In genomic region chr8:109463677-109464313, GRCm38 (mm10) we compare ENCODE assay signal across 8 mouse cellular contexts. TPM values are rescaled to one million over a fixed set of nuclear protein-coding genes. Genes with fewer than 3 reads are reported as not detected.
DNase-seq lines count a peak whose midpoint lies in the region; ATAC-seq lines count a peak whose summit lies in the region.

No protein-coding gene starts in this region.

- peak overlapping the region; percentile 39; the same call in 1 of the 2 replicates for H3K4me2 ChIP-seq in lung, embryonic 16.5 days (ENCODE audit: low read depth, low read length)
- peak overlapping the region; percentile 36 for H3K4me2 ChIP-seq in stomach, embryonic 15.5 days

- H3K27me3 ChIP-seq in lung, embryonic 16.5 days (ENCODE audit: control insufficient read depth, insufficient read depth, low read depth, low read length): no peaks in the 10 kb centered on the region; the same call in 1 of the 2 replicates
- 0 out of 2 replicates have a peak, but pooled peaks cover 9% of the 10 kb centered on the region for H3K27me3 ChIP-seq in limb, embryonic 10.5 days (ENCODE audit: low read depth, poor library complexity, severe bottlenecking)
- H3K27me3 ChIP-seq in stomach, embryonic 15.5 days (replicated peaks): no peaks in the 10 kb centered on the region

- no peak overlapping the region for H3K27ac ChIP-seq in lung, embryonic 16.5 days (ENCODE audit: low read length)
- peak overlapping the region; percentile 81 for H3K27ac ChIP-seq in limb, embryonic 10.5 days
- H3K27ac ChIP-seq in stomach, embryonic 15.5 days: no peak overlapping the region

- peak; percentile 21 for DNase-seq in adrenal gland, adult 8-10 months
- no peak for DNase-seq in adrenal gland, postnatal 25 days
- no peak for DNase-seq in lung, postnatal 10 days
- DNase-seq in limb, embryonic 10.5 days (ENCODE audit: low spot score): no peak
- no peak for DNase-seq in urinary bladder, postnatal 10 days (ENCODE audit: low spot score)
- DNase-seq in adipocyte (ENCODE audit: low spot score): no peak

- no peaks in the 10 kb centered on the region for H3K9me3 ChIP-seq in lung, embryonic 16.5 days (ENCODE audit: control insufficient read depth, low read length)
- H3K9me3 ChIP-seq in limb, embryonic 10.5 days (replicated peaks): no peaks in the 10 kb centered on the region
- H3K9me3 ChIP-seq in stomach, embryonic 15.5 days: no peaks in the 10 kb centered on the region

- no peaks in the 10 kb centered on the region for H3K36me3 ChIP-seq in lung, embryonic 16.5 days (ENCODE audit: control insufficient read depth, insufficient read depth, low read length)
- H3K36me3 ChIP-seq in limb, embryonic 10.5 days: no peaks in the 10 kb centered on the region
- no peaks in the 10 kb centered on the region for H3K36me3 ChIP-seq in stomach, embryonic 15.5 days

- WGBS in lung, embryonic 16.5 days: 7% methylated on average over 13 of the region's 13 CpGs
- WGBS in limb, embryonic 10.5 days: 21% methylated on average over 13 of the region's 13 CpGs
- WGBS in stomach, embryonic 15.5 days: 14% methylated on average over 13 of the region's 13 CpGs

- H3K4me1 ChIP-seq in lung, embryonic 16.5 days (replicated peaks; ENCODE audit: control insufficient read depth, insufficient read depth, low read length): peaks cover 14% of the 10 kb centered on the region
- H3K4me1 ChIP-seq in limb, embryonic 10.5 days: peaks cover 51% of the 10 kb centered on the region
- H3K4me1 ChIP-seq in stomach, embryonic 15.5 days: peaks cover 9% of the 10 kb centered on the region

- ATAC-seq in lung, embryonic 16.5 days (ENCODE audit: low read depth): no peak
- no peak for ATAC-seq in stomach, embryonic 15.5 days (ENCODE audit: insufficient read depth, low FRiP score, low read depth)

- H3K9ac ChIP-seq in lung, embryonic 16.5 days (ENCODE audit: low read length): no peak overlapping the region
- no peak overlapping the region for H3K9ac ChIP-seq in stomach, embryonic 15.5 days

- no peak overlapping the region for H3K4me3 ChIP-seq in lung, embryonic 16.5 days (ENCODE audit: low read length)
- peak overlapping the region; percentile 27; the same call in 1 of the 2 replicates for H3K4me3 ChIP-seq in limb, embryonic 10.5 days
- no peak overlapping the region for H3K4me3 ChIP-seq in stomach, embryonic 15.5 days (replicated peaks)

RNA-seq across cellular contexts. Expression of gene Pmfbp1, which starts 30.0 kb away (rescaled TPM):
- total RNA-seq in adrenal gland, adult 8-10 months (2022): not detected
- not detected in 2 replicates for total RNA-seq in adrenal gland, postnatal 25 days (2021)
- polyA plus RNA-seq in lung, embryonic 16.5 days (2015; fragmentation: Nextera tagmentation; extraction: Ambion mirVana): not detected in 2 replicates
- 0.05 and 0.08 TPM in 2 replicates for polyA plus RNA-seq in limb, embryonic 10.5 days (2016; fragmentation: Nextera tagmentation; extraction: Ambion mirVana)
- polyA plus RNA-seq in stomach, embryonic 15.5 days (2015; fragmentation: Nextera tagmentation; extraction: Ambion mirVana): not detected in 2 replicates
